Mouse (Mus musculus) G1E (cell line): ENCODE results near the gene Gabrp. TPM values are rescaled to one million over a fixed set of nuclear protein-coding genes. Genes with fewer than 3 reads are reported as not detected.

ENCODE experiments used
- ATAC-seq: 2 replicates; pipeline ENCODE4 v1.8.0; 2016; ENCODE audit warnings: mild to moderate bottlenecking; ENCODE audit not compliant: insufficient number of reproducible peaks, poor library complexity, low FRiP score, severe bottlenecking; ENCODE audit errors: extremely low read depth
- DNase-seq: peaks from one replicate; pipeline ENCODE4 v3.0.0; 2012; ENCODE audit warnings: low spot score
- H3K27me3 ChIP-seq: 2 replicates; pipeline ENCODE4 v1.6.1; 2012; ENCODE audit warnings: mild to moderate bottlenecking, low read length, inconsistent platforms; ENCODE audit not compliant: insufficient read depth
- H3K36me3 ChIP-seq: replicated peaks from 2 replicates; pipeline ENCODE3; 2012; ENCODE audit warnings: mild to moderate bottlenecking, inconsistent platforms
- H3K4me1 ChIP-seq: 2 replicates; pipeline ENCODE4 v1.6.1; 2012; ENCODE audit warnings: low read depth, low read length, inconsistent platforms, mixed read lengths; ENCODE audit not compliant: insufficient read depth
- H3K4me3 ChIP-seq: 2 replicates; pipeline ENCODE4 v1.5.1; 2012; ENCODE audit warnings: low read depth, mild to moderate bottlenecking, inconsistent platforms, low read length, moderate library complexity, mixed read lengths
- H3K9me3 ChIP-seq: replicated peaks from 2 replicates; pipeline ENCODE4 v1.6.1; 2012; ENCODE audit warnings: inconsistent platforms
- CTCF ChIP-seq: IDR thresholded peaks from 2 replicates; pipeline ENCODE4 v1.5.1; 2012; ENCODE audit warnings: low read depth, low read length, inconsistent platforms, mixed read lengths
- GATA1 ChIP-seq: IDR thresholded peaks from 2 replicates; pipeline ENCODE4 v1.6.1; 2012; ENCODE audit warnings: borderline replicate concordance, low read length, inconsistent platforms, mixed read lengths
- GATA2 ChIP-seq: IDR thresholded peaks from 2 replicates; pipeline ENCODE4 v1.6.1; 2012; ENCODE audit warnings: low read depth, low read length, inconsistent platforms, borderline replicate concordance
- POLR2AphosphoS5 ChIP-seq: IDR thresholded peaks from 2 replicates; pipeline ENCODE4 v1.6.1; 2012; ENCODE audit warnings: low read depth, low read length, inconsistent platforms; ENCODE audit not compliant: insufficient replicate concordance
- TAL1 ChIP-seq: conservative IDR thresholded peaks from 2 replicates; pipeline ENCODE4 v1.6.1; 2012; ENCODE audit warnings: low read depth, low read length, inconsistent platforms, mixed read lengths
- polyA plus RNA-seq: library from polyadenylated mRNA; stranded (reverse); fragments of >175 nt; gene quantifications from 2 replicates; pipeline ENCODE4 v1.2.3, GENCODE M21; 2012
- total RNA-seq, 2 experiments: library from RNA; stranded (forward) in 1 of 2; stranded (reverse) in 1 of 2; fragments of 200-1000 nt in 1 of 2; fragments of >200 nt in 1 of 2; fragmentation: Nextera tagmentation in 1 of 2; gene quantifications; 2 replicates each; pipeline ENCODE4 v1.2.3; 2014 to 2017

The Gabrp gene
- total and polyA plus RNA-seq, 3 experiments, result 0.05 TPM; not detected in 2

DNA sequence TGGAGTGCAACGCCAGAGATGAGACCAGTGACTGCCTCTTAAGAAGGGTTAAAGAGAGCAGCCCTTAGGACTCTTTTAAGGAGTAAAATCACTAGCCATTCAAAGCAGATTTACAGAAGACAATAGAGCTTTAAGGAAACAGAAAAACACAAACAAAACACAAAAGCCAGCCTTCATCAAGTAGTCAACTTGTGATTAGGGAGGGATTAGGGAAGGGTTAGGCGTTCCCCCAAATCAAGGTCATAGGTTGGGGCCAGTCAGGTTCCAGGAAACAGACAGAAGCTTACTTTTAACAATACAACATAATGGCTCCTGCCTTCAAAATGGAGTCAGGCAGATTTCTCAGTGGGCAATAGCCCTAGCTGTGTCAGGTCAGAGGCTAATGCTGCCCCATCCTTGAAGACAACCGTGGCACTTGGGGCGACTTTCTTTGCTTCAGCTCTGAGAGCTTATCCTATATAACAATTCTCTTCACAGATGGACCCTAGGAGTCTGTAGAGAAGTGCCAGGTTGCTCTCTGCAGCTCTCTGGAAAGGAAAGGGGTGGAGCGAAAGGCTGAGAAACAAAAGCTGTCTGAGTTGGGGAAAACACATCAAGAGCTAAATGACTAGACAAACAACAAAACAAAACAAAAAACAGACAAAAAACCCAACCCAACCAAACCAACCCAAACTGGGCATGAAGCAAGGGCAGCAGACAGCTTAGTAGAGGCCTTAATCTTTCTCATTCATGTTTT lies 41.2 kb downstream of the Gabrp start:
- Histone ChIP-seq H3K4me3 (no peak overlapping the region), H3K9me3 (no peaks in the 10 kb centered on the region), H3K36me3 (no peaks in the 10 kb centered on the region), H3K4me1 (no peaks in the 10 kb centered on the region), H3K27me3 (no peaks in the 10 kb centered on the region; the same call in 1 of the 2 replicates)
- ATAC-seq, result no peak
- no peak for DNase-seq
- TF ChIP-seq POLR2AphosphoS5, result no peak
- no peak for TF ChIP-seq TAL1
- no peak for TF ChIP-seq GATA1
- no peak for TF ChIP-seq CTCF
- TF ChIP-seq GATA2, result no peak

DNA sequence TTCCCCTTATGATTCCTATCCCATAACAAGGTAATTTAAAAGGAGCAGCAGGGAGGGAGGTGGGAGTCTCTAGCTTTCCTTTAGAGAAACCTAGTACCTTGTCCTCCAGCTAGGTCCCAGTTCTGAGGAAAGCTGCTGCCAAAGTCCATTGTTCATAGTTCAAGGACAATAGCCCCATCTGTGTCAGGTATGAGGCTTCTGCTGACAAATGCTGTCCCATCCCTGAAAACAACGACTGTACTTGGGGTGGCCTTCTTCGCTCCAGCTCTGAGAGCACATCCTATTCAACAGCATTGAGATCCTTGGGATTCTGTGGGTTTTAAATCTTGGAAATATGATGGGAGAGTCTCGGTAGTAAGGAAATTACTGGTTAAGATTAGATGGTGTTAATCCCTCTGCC lies 42.1 kb downstream of the Gabrp start:
- no peak for DNase-seq
- no peak for ATAC-seq
- TF ChIP-seq CTCF (no peak), POLR2AphosphoS5 (no peak), GATA1 (no peak), GATA2 (no peak), TAL1 (no peak)
- Histone ChIP-seq H3K36me3 (no peaks in the 10 kb centered on the region), H3K9me3 (no peaks in the 10 kb centered on the region), H3K4me1 (no peaks in the 10 kb centered on the region), H3K4me3 (no peak overlapping the region), H3K27me3 (no peaks in the 10 kb centered on the region; the same call in 1 of the 2 replicates)

DNA sequence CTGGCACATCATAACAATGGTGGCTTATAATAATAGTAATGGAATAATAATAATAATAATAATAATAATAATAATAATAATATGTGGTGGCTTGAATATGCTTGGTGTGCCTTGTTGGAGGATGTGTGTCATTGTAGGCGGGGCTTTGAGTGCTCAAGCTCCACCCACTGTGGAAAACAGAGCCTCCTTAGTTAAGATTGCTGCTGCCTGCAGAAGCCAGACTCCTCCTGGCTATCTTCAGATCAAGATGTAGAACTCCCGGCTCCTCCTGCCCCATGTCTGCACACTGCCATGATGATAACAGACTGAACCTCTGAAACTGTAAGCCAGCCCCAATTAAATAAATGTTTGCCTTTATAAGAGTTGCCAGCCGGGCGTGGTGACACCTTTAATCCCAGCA lies 44.2 kb downstream of the Gabrp start:
- DNase-seq (no peak), ATAC-seq (no peak)
- Histone ChIP-seq H3K27me3 (no peaks in the 10 kb centered on the region; the same call in 1 of the 2 replicates), H3K9me3 (no peaks in the 10 kb centered on the region), H3K36me3 (no peaks in the 10 kb centered on the region), H3K4me3 (no peak overlapping the region), H3K4me1 (no peaks in the 10 kb centered on the region)
- TF ChIP-seq GATA2 (no peak), GATA1 (no peak), TAL1 (no peak), CTCF (no peak), POLR2AphosphoS5 (no peak)

DNA sequence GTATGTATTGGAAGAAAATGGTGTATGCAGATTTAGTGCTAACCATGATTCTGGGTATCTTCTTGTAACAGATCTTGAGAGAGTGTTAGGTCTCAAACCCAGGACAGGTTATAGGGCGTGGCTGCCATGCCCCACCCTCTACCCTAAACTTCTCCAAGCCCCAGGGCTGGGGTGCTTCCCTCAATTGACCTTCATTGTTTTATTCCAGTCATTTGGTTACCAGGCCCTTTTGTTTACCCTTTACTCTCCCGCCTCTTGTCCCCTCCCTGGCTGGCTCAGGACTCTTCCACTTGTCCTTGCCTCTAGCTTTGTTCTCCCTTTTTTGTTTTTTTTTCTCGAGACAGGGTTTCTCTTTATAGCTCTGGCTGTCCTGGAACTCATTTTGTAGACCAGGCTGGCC lies 45.2 kb downstream of the Gabrp start:
- H3K27me3 ChIP-seq, result no peaks in the 10 kb centered on the region; the same call in 1 of the 2 replicates
- TF ChIP-seq GATA1, result no peak
- TF ChIP-seq POLR2AphosphoS5, result no peak
- no peak for TF ChIP-seq GATA2
- no peak for TF ChIP-seq CTCF
- no peak for TF ChIP-seq TAL1
- H3K4me3 ChIP-seq, result no peak overlapping the region
- ATAC-seq (no peak), DNase-seq (no peak)
- no peaks in the 10 kb centered on the region for H3K9me3 ChIP-seq
- H3K36me3 ChIP-seq, result no peaks in the 10 kb centered on the region
- no peaks in the 10 kb centered on the region for H3K4me1 ChIP-seq

DNA sequence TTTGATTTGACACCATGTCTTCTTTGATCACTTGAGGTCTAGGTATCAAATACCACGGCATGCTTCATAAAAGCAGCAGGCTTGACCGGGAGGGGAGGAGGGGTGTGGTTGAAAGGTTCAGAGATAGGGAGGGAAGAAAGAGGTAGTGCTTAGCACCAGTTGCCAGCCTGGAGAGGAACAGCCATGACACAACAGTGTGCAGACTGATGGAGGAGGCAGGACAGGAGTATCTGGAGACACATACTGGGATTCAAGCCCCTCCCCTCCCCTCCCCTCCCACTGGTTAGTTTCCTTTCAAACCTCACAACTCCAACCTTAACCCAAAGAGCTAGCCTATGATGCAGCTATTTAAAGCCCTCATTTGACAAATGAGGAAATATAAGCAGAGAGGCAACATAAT lies 49.2 kb downstream of the Gabrp start:
- no peaks in the 10 kb centered on the region for H3K27me3 ChIP-seq
- no peak for TF ChIP-seq POLR2AphosphoS5
- no peak for TF ChIP-seq GATA1
- no peak for TF ChIP-seq GATA2
- H3K36me3 ChIP-seq, result no peaks in the 10 kb centered on the region
- H3K9me3 ChIP-seq, result no peaks in the 10 kb centered on the region
- ATAC-seq (no peak), DNase-seq (no peak)
- H3K4me1 ChIP-seq, result no peaks in the 10 kb centered on the region
- H3K4me3 ChIP-seq, result no peak overlapping the region

DNA sequence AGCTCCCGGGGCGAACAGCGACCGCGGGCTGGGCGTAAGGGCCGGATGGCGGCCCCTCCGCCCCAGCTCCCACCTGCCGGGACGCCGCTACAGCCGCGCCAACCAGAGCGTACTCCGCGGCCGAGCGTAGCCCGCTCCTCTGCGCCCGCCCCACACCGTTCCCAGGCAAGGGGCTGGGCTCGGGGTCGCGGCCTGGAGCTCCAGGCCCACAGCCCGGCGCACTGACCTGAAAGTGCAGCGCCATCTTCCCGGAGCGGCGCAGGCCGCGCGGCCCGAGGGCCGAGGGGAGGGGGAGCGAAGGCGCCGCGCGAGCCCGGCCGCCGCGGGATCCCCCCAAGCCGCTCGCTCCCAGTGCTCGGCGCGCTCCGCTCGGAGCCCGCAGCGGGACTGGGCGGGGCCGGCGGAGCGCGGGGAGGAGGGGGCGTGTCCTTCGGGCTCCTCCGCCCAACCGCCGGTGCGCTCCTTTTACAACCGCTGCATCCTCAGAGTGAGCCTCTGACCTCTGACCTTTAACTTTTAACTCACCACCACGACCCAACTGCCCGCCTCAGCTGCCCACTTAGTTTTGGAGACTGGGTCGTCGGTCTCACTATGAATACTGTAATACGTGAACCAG lies 65.3 kb downstream of the Gabrp start, which contains the start of gene Ranbp17:
Gene Ranbp17, minus strand, starts transcription at position 371 of the 616 bp plus-strand sequence.
- TF ChIP-seq GATA2 (no peak), TAL1 (no peak), CTCF (no peak), POLR2AphosphoS5 (no peak), GATA1 (no peak)
- Histone ChIP-seq H3K27me3 (no peaks in the 10 kb centered on the region), H3K9me3 (peaks cover 13% of the 10 kb centered on the region), H3K36me3 (no peaks in the 10 kb centered on the region), H3K4me1 (0 out of 2 replicates have a peak, but pooled peaks cover 8% of the 10 kb centered on the region), H3K4me3 (peak within 1 kb of the TSS; percentile 78)
- ATAC-seq (no peak), DNase-seq (peak; percentile 35)
